Comparison of ENCODE assay signal across 19 mouse cellular contexts in genomic region chr9:72441927-72442715, GRCm38 (mm10). TPM values are rescaled to one million over a fixed set of nuclear protein-coding genes. Genes with fewer than 3 reads are reported as not detected.
DNase-seq lines count a peak whose midpoint lies in the region; ATAC-seq and TF ChIP-seq lines count a peak whose summit lies in the region.
"Had no signal": no experiment of that assay in that cellular context is flagged by ENCODE, and none has a peak within 500 bp of the region (broad histone marks: within the 10 kb centered on the region; RNA-seq: fewer than 3 reads in every experiment).

No protein-coding gene starts in this region.

- 85% methylated on average over 10 of the region's 10 CpGs for WGBS in heart, embryonic 11.5 days (ENCODE audit: insufficient replicate concordance)
- 91% methylated on average over 10 of the region's 10 CpGs for WGBS in heart, adult 2 months
- WGBS in liver, embryonic 15.5 days (ENCODE audit: insufficient replicate concordance) = 44% methylated on average over 10 of the region's 10 CpGs

- H3K4me1 ChIP-seq in heart, embryonic 11.5 days (ENCODE audit: control insufficient read depth, insufficient read depth, low read length) = 0 out of 2 replicates have a peak, but pooled peaks cover 4% of the 10 kb centered on the region
- H3K4me1 ChIP-seq in heart, adult 2 months (ENCODE audit: control insufficient read depth, insufficient read depth, low read length) = no peaks in the 10 kb centered on the region
- peaks cover 12 to 13% of the 10 kb centered on the region in 2 experiments for H3K4me1 ChIP-seq in MEL (ENCODE audit: control insufficient read depth in 1 of 2, insufficient read depth in 2 of 2, low read length in 2 of 2)
- H3K4me1 ChIP-seq in liver, embryonic 15.5 days (replicated peaks) = peaks cover 65% of the 10 kb centered on the region

- no peak for TF ChIP-seq POLR2A in heart, adult 2 months (IDR thresholded peaks at IDR 0.05; ENCODE audit: insufficient read depth, low read depth, low read length)
- no peak for TF ChIP-seq POLR2A in MEL (IDR thresholded peaks at IDR 0.05; ENCODE audit: control insufficient read depth in 1 of 2, insufficient read depth in 1 of 2, low read depth in 1 of 2, low read length in 2 of 2, poor library complexity in 1 of 2)

- H3K79me2 ChIP-seq in heart, adult 2 months (replicated peaks; ENCODE audit: control insufficient read depth, insufficient read depth, low read length) = no peaks in the 10 kb centered on the region
- H3K79me2 ChIP-seq in MEL (ENCODE audit: control insufficient read depth, insufficient read depth, low read length, poor library complexity) = peaks cover 17% of the 10 kb centered on the region

- intact Hi-C loops in heart, adult 2 months (cut with DNase I) = no loop called here
- intact Hi-C loops in left cerebral cortex, adult 2 months (cut with DNase I) = no loop called here

- no peak overlapping the region for H3K9ac ChIP-seq in heart, embryonic 11.5 days (ENCODE audit: low read depth, low read length)
- H3K9ac ChIP-seq in heart, adult 2 months (ENCODE audit: low read depth, low read length) = no peak overlapping the region
- H3K9ac ChIP-seq in MEL (ENCODE audit: control insufficient read depth, low read depth, low read length, poor library complexity, severe bottlenecking) = peak overlapping the region; percentile 56
- peak overlapping the region; percentile 49 for H3K9ac ChIP-seq in liver, embryonic 15.5 days
- H3K9ac ChIP-seq: heart, embryonic 15.5 days; hindbrain, embryonic 15.5 days; lung, embryonic 15.5 days; midbrain, embryonic 15.5 days had no signal

- no peak for TF ChIP-seq CTCF in heart, adult 2 months (IDR thresholded peaks at IDR 0.05)
- TF ChIP-seq CTCF in MEL (IDR thresholded peaks at IDR 0.05 in 2 of 3, conservative IDR thresholded peaks at IDR 0.05 in 1 of 3; ENCODE audit: control insufficient read depth in 1 of 3, insufficient read depth in 1 of 3, low read depth in 2 of 3, low read length in 3 of 3, poor library complexity in 1 of 3, severe bottlenecking in 1 of 3) = no peak
- no peak for TF ChIP-seq CTCF in left cerebral cortex, adult 2 months (IDR thresholded peaks at IDR 0.05)

- TF ChIP-seq RAD21 in MEL (IDR thresholded peaks at IDR 0.05; ENCODE audit: low read depth, low read length) = no peak

- DNase-seq in heart, adult 2 months = no peak
- DNase-seq in MEL (ENCODE audit: low read depth, low spot score) = no peak
- DNase-seq in thymus, postnatal 14 days = peak; percentile 72
- DNase-seq in left cerebral cortex, adult 2 months (ENCODE audit: extremely low spot score in 1 of 2, low spot score in 2 of 2) = no peak
- DNase-seq in right cerebral cortex, adult 18-20 months = no peak
- DNase-seq: adrenal gland, postnatal 10 days; cerebellum, postnatal 14 days; gastrocnemius, adult 2 months; kidney, postnatal 10 days; spleen, adult 18-20 months had no signal

- no peaks in the 10 kb centered on the region for H3K9me3 ChIP-seq in heart, embryonic 11.5 days (replicated peaks; ENCODE audit: control insufficient read depth, low read length)
- H3K9me3 ChIP-seq in MEL (replicated peaks; ENCODE audit: insufficient read depth, low read length) = no peaks in the 10 kb centered on the region
- H3K9me3 ChIP-seq in liver, embryonic 15.5 days (replicated peaks) = no peaks in the 10 kb centered on the region
- H3K9me3 ChIP-seq: heart, embryonic 15.5 days; hindbrain, embryonic 15.5 days; limb, embryonic 10.5 days; lung, embryonic 15.5 days; midbrain, embryonic 15.5 days had no signal

- H3K27me3 ChIP-seq in heart, embryonic 11.5 days (ENCODE audit: control insufficient read depth, insufficient read depth, low read length) = no peaks in the 10 kb centered on the region
- H3K27me3 ChIP-seq in heart, adult 2 months (ENCODE audit: control insufficient read depth, insufficient read depth, low read length) = no peaks in the 10 kb centered on the region
- H3K27me3 ChIP-seq in MEL (ENCODE audit: control insufficient read depth in 1 of 2, insufficient read depth in 2 of 2, low read length in 2 of 2) = no peaks in the 10 kb centered on the region
- H3K27me3 ChIP-seq in liver, embryonic 15.5 days = no peaks in the 10 kb centered on the region
- H3K27me3 ChIP-seq: heart, embryonic 15.5 days; hindbrain, embryonic 15.5 days; lung, embryonic 15.5 days; midbrain, embryonic 15.5 days had no signal

- no peak for TF ChIP-seq EP300 in heart, adult 2 months (IDR thresholded peaks at IDR 0.05; ENCODE audit: insufficient read depth, low read depth, low read length)
- TF ChIP-seq EP300 in MEL (IDR thresholded peaks at IDR 0.05; ENCODE audit: low read depth in 1 of 2, low read length in 2 of 2) = peak; percentile 39 to 56; a peak in 3 of 4 replicates

- no peaks in the 10 kb centered on the region for H3K36me3 ChIP-seq in heart, embryonic 11.5 days (ENCODE audit: control insufficient read depth, insufficient read depth, low read length)
- H3K36me3 ChIP-seq in heart, adult 2 months (ENCODE audit: control insufficient read depth, insufficient read depth, low read length) = no peaks in the 10 kb centered on the region
- H3K36me3 ChIP-seq in MEL (ENCODE audit: control insufficient read depth in 1 of 2, insufficient read depth in 2 of 2, low read length in 2 of 2) = peaks cover 12 to 33% of the 10 kb centered on the region in 2 experiments
- H3K36me3 ChIP-seq in liver, embryonic 15.5 days (replicated peaks) = peaks cover 42% of the 10 kb centered on the region
- H3K36me3 ChIP-seq: heart, embryonic 15.5 days; hindbrain, embryonic 15.5 days; midbrain, embryonic 15.5 days had no signal

- ATAC-seq in heart, embryonic 11.5 days (replicated peaks; ENCODE audit: insufficient number of reproducible peaks, low FRiP score, low TSS enrichment) = no peak
- no peak for ATAC-seq in liver, embryonic 15.5 days (ENCODE audit: insufficient read depth)
- ATAC-seq: forebrain, embryonic 16.5 days; intestine, postnatal 0 days; midbrain, embryonic 15.5 days had no signal

- H3K4me2 ChIP-seq in heart, embryonic 11.5 days = peak overlapping the region; percentile 37
- H3K4me2 ChIP-seq in liver, embryonic 15.5 days = peak overlapping the region; percentile 98
- H3K4me2 ChIP-seq: heart, embryonic 15.5 days; hindbrain, embryonic 15.5 days; lung, embryonic 15.5 days; midbrain, embryonic 15.5 days had no signal

- H3K27ac ChIP-seq in heart, embryonic 11.5 days (ENCODE audit: low read depth, low read length) = peak overlapping the region; percentile 58
- no peak overlapping the region for H3K27ac ChIP-seq in heart, adult 2 months
- H3K27ac ChIP-seq in MEL (ENCODE audit: control insufficient read depth, low read depth, low read length) = peak overlapping the region; percentile 91
- H3K27ac ChIP-seq in liver, embryonic 15.5 days (replicated peaks) = peak overlapping the region; percentile 98
- H3K27ac ChIP-seq in left cerebral cortex, adult 2 months = no peak overlapping the region
- H3K27ac ChIP-seq: gastrocnemius, adult 2 months; heart, embryonic 15.5 days; hindbrain, embryonic 15.5 days; limb, embryonic 10.5 days; lung, embryonic 15.5 days; midbrain, embryonic 15.5 days had no signal

- H3K4me3 ChIP-seq in heart, embryonic 11.5 days (ENCODE audit: low read depth, low read length) = no peak overlapping the region
- no peak overlapping the region for H3K4me3 ChIP-seq in heart, adult 2 months
- peak overlapping the region; percentile 27 to 39 for H3K4me3 ChIP-seq in MEL (ENCODE audit: control insufficient read depth in 1 of 2, insufficient read depth in 1 of 2, low read depth in 2 of 2, low read length in 2 of 2)
- H3K4me3 ChIP-seq in liver, embryonic 15.5 days (replicated peaks) = peak overlapping the region; percentile 76
- no peak overlapping the region for H3K4me3 ChIP-seq in left cerebral cortex, adult 2 months
- H3K4me3 ChIP-seq: gastrocnemius, adult 2 months; heart, embryonic 15.5 days; hindbrain, embryonic 15.5 days; limb, embryonic 10.5 days; lung, embryonic 15.5 days; midbrain, embryonic 15.5 days had no signal

TF ChIP-seq in MEL, 35 proteins besides CTCF, POLR2A, EP300 and RAD21:
- 0 out of 2 replicates have a peak, but pooled peaks have one; percentile 28 for TF ChIP-seq MAX (IDR thresholded peaks at IDR 0.05; ENCODE audit: low read length)
- TF ChIP-seq TCF12 (IDR thresholded peaks at IDR 0.05; ENCODE audit: low read depth, low read length) = peak; percentile 50
- peak; percentile 87 for TF ChIP-seq ZNF384 (IDR thresholded peaks at IDR 0.05; ENCODE audit: low read depth, low read length)
- TF ChIP-seq GATA1 (IDR thresholded peaks at IDR 0.05; ENCODE audit: low read depth, low read length) = 0 out of 2 replicates have a peak, but pooled peaks have one; percentile 10
- TF ChIP-seq MYB (IDR thresholded peaks at IDR 0.05; ENCODE audit: low read depth, low read length) = no peak
- 0 out of 4 replicates have a peak, but pooled peaks of 1 of the 2 experiments have one; percentile 7 for TF ChIP-seq USF2 (IDR thresholded peaks at IDR 0.05; ENCODE audit: borderline replicate concordance in 1 of 2, insufficient read depth in 1 of 2, low read depth in 1 of 2, low read length in 2 of 2)
- TF ChIP-seq MAFK (IDR thresholded peaks at IDR 0.05; ENCODE audit: borderline replicate concordance, low read depth, low read length) = no peak
- TF ChIP-seq BHLHE40 (IDR thresholded peaks at IDR 0.05; ENCODE audit: borderline replicate concordance, low read depth, low read length) = peak; percentile 51; the same call in 1 of the 2 replicates
TF ChIP-seq in MEL: peak in this region for 6.

RNA-seq across cellular contexts. Expression of gene Mns1, which starts 4.3 kb away (rescaled TPM):
- 20.0 and 25.7 TPM in 2 replicates for polyA plus RNA-seq in heart, embryonic 11.5 days (2014; fragmentation: Nextera tagmentation; extraction: Ambion mirVana)
- under 1 TPM; 0.14 to 0.42 TPM for total RNA-seq in heart, adult 2 months (2021)
- 0.06 and 0.16 TPM in 2 replicates for polyA plus RNA-seq in heart, adult 2 months (2012; rRNA removed)
- 54.0 and 57.3 TPM in 2 replicates for total RNA-seq in MEL (2012; rRNA removed)
- polyA plus RNA-seq in MEL (2012; ENCODE audit: insufficient read depth in 1 of 2, insufficient read length in 2 of 2, low read depth in 1 of 2, low replicate concordance in 2 of 2, missing spikeins in 1 of 2) = 10 to 100 TPM in 1 of 2 experiments, not detected in 1; 54.8 TPM
- polyA plus RNA-seq in liver, embryonic 15.5 days (2015; fragmentation: Nextera tagmentation; extraction: Ambion mirVana) = 78.9 and 85.1 TPM in 2 replicates
- 1 to 10 TPM in 1 of 2 experiments, under 1 TPM in 1; 0.59 to 1.1 TPM for total RNA-seq in left cerebral cortex, adult 2 months (2021)

RNA-seq across cellular contexts. Expression of gene Tex9, which starts 49.9 kb away (rescaled TPM):
- 17.0 and 19.4 TPM in 2 replicates for polyA plus RNA-seq in heart, embryonic 11.5 days (2014; fragmentation: Nextera tagmentation; extraction: Ambion mirVana)
- 1 to 10 TPM; 1.3 to 1.9 TPM for total RNA-seq in heart, adult 2 months (2021)
- polyA plus RNA-seq in heart, adult 2 months (2012; rRNA removed) = 1.2 and 2.1 TPM in 2 replicates
- 7.0 and 7.9 TPM in 2 replicates for total RNA-seq in MEL (2012; rRNA removed)
- polyA plus RNA-seq in MEL (2012; ENCODE audit: insufficient read depth in 1 of 2, insufficient read length in 2 of 2, low read depth in 1 of 2, low replicate concordance in 2 of 2, missing spikeins in 1 of 2) = 10 to 100 TPM in 1 of 2 experiments, not detected in 1; 17.1 TPM
- 3.8 and 4.2 TPM in 2 replicates for polyA plus RNA-seq in liver, embryonic 15.5 days (2015; fragmentation: Nextera tagmentation; extraction: Ambion mirVana)
- total RNA-seq in left cerebral cortex, adult 2 months (2021) = 10 to 100 TPM; 11.2 to 12.8 TPM

Comparison
In these comparisons a context has a peak if more than half of its experiments do, and no peak if none do; other contexts are left out.
1. H3K27ac ChIP-seq: peak in heart, embryonic 11.5 days (single experiment), MEL (single experiment) and liver, embryonic 15.5 days (single experiment); none in heart, adult 2 months (single experiment) and left cerebral cortex, adult 2 months (single experiment).
2. H3K4me3 ChIP-seq: peak in MEL (2 of 2) and liver, embryonic 15.5 days (single experiment); none in heart, embryonic 11.5 days (single experiment), heart, adult 2 months (single experiment) and left cerebral cortex, adult 2 months (single experiment).
3. H3K9ac ChIP-seq: peak in MEL (single experiment) and liver, embryonic 15.5 days (single experiment); none in heart, embryonic 11.5 days (single experiment) and heart, adult 2 months (single experiment).